Mouse (Mus musculus): ENCODE results near the gene Phactr1.

DNA sequence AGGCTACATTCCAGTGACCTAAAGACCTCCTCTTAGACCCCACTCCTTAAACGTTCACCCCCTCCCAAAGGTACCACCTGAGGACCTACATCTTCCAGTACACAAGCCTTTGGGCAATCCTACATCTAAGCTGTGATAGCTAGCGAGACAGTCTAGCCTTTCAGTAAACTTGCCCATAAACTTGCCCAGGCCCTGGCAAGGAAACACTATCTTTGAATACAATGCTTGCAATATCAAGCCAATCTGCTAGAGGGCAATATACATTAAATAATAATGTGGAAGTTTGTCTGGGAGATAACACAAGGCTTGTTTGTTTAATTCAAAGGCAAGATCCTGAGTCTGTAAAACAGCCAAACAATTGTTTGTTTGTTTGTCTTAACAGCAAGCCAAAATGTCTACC, 155.0 kb downstream of the Phactr1 start:
- no peak for TF ChIP-seq GATA1 (IDR thresholded peaks at IDR 0.05; ENCODE audit: low read length)
- TF ChIP-seq TAL1 (IDR thresholded peaks at IDR 0.05; ENCODE audit: low read length), result no peak

All from erythroblast, embryonic 14.5 days (primary cell).